Mouse (Mus musculus) spleen, postnatal 10 days (tissue): ENCODE results near the gene Klf6.

Source experiments
- DNase-seq, 2 experiments: peaks; one replicate each; pipeline ENCODE4 v3.0.0; 2021 to 2022; ENCODE audit warnings: low spot score in 2 of 2

The Klf6 gene

GRCm38 (mm10) chr13:5899641-5900040, 38.4 kb downstream of the Klf6 start:
- no peak for DNase-seq

DNA sequence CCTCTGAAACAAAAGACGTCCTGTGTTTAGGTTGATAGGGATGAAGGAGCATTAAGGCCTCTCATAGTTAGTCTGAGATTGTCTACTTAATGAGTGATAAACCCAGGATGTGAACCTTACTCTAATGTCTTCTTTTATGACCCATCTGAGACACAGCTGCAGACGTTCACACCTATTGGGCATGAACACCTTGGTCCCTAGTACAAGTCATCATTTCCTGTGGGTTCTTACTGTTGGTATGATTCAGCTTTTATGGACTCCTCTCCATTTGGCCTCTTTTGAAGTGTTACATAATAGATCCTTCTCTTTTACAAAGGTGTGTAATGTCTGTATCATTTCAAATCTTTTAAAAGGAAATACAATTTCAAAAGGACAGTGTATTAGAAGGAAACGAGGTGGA, 51.9 kb downstream of the Klf6 start:
- DNase-seq = no peak

- DNase-seq = no peak
Observed at GRCm38 (mm10) chr13:5917360-5917759, 56.1 kb downstream of the Klf6 start.

DNA sequence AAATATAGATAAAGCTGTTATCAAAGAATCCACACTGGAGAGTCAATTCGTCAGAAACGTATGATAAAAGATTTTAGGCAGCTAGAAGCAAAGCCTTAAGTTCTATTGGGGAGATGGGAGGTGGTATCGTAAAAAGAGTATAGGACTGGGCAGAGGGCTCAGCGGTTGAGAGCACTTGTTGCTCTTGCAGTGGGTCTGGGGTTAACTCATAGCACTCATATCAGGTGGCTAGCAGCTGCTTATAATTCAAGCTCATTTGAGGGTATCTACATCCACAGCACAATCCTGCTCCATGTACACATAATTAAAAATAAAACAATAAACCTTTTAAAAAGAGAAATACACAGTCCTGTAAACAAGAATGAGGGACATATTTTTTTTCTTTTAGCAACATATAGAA, 58.7 kb downstream of the Klf6 start:
- DNase-seq = no peak
